Mouse (Mus musculus): Measurements from ENCODE around the gene Ip6k3.

Gene Ip6k3

DNA sequence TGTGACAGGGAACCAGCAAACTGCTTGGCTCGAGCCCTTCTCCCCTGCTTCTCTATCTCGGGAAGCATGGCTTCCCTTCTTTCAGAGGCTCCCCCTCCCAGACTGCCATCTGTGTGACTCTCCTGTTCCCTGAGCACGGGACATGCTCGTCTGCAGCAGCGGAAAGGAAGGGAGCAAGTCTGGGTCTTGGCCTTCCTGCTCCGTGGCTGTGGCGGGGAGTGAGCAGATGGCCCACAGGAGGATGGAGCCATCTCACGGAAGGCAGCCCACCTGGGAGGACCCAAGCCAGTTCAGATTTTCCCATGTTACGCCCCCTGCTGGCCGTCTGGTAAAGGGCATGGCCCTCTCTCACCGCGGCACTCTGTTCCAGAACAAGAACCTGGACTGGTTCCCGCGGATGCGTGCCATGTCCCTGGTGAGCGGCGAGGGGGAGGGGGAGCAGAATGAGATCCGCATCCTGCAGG lies 47.0 kb downstream of the Ip6k3 start:
- peak; percentile 77 for DNase-seq

GRCm38 (mm10) chr17:27119954-27120353 lies 47.6 kb downstream of the Ip6k3 start:
- DNase-seq: no peak

GRCm38 (mm10) chr17:27119540-27119895 lies 48.1 kb downstream of the Ip6k3 start:
- no peak for DNase-seq

DNA sequence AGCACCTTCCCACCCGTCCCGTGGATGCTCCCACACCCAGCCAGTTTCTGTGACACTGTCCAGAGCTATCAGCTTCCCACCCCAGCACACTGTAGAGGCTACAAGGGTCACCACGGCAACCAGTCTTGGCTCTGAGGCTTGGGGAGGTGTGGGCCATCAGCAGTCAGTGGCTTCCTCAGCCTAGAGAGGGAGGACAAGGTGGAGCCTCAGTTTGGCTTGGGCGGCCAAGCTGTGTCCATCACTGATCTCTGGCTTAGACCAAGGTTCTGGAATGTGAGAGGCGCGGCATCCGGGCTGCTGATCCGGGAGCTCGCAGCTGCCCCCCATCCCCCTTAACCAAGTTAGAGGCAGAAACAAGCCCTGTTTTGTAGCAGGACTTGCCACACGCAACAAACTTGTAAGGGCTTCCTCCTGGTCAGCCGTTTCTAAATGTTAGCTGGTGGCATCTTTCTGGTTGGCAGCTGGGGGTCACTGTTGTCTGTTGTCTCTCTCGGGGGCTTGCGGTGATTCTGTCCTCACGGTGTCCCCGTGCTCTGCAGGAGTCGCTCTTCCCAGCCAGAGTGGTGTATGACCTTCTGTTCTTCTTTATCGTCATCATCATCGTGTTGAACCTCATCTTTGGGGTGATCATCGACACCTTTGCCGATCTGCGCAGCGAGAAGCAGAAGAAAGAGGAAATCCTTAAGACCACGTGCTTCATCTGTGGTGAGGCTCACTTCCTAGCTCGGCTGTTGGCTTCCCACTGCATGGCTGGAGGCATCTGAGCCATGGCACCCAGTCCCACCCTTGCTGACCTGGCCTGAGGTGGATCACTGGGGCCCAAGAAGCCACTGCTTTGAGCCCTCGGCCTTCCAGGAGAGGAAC lies 48.7 kb downstream of the Ip6k3 start:
- DNase-seq: no peak

DNA sequence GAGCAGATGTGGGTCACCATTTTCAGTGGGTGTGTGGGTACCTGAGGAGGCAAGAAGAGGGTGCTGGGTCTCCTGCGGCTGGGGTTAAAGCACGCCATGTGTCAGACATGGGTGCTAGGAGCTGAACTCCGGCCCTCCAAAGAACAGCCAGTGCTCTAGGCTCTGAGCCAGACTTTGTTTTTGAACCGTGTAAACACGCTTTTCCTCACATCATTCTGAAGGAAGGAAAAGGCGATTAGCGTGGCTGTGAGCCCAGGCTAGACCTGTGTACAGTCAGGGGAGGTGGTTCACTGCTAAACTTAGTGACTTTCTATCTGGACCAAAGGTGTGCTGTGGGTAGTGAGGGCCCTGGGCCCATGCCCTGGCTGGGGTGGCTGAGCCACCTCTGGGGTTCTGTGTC lies 57.5 kb downstream of the Ip6k3 start:
- peak; percentile 79 for DNase-seq

- no peak for DNase-seq
These were observed 59.7 kb downstream of the Ip6k3 start for GRCm38 (mm10) chr17:27107936-27108335.

DNA sequence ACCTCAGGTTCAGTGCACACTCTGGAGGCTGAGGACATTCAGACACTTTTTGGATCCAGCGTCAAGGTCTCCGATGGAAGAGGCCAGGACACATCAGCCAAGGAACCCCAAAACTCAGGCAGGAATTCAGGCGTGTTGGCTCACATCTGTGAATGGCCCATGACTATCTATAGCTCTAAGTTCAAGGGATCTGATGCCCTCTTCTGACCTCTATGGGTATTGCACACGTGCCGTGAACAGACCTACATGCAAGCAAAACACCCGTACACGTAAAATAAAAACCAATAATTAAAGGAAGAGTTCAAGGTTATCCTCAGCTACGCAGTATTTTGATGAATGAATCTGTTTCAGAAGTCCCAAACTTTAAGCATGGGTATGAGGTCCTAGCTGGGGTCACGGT lies 60.9 kb downstream of the Ip6k3 start:
- peak; percentile 53 for DNase-seq

GRCm38 (mm10) chr17:27105698-27106470 lies 61.7 kb downstream of the Ip6k3 start:
- DNase-seq: no peak

- no peak for DNase-seq
These were observed 65.9 kb downstream of the Ip6k3 start for GRCm38 (mm10) chr17:27101675-27102074.

DNA sequence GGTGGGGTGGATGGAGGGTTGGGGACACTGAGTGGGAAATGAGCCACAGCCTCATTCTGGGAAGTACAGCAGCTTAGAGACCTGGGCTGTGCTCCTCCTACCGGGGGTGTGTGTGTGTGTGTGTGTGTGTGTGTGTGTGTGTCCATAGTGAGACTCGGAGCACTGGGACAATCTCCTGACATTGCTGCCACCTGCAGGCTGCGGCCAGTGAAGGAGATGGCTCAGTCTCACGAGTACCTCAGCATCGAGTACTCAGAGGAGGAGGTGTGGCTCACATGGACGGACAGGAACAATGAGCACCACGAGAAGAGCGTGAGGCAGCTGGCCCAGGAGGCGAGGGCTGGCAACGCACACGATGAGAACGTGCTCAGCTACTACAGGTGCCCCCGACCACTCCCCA lies 71.9 kb downstream of the Ip6k3 start:
- peak; percentile 65 for DNase-seq

Measured in lung, postnatal 36 days (tissue).